Mouse (Mus musculus): ENCODE measurements around the gene Pde1b. TPM values are rescaled to one million over a fixed set of nuclear protein-coding genes. Genes with fewer than 3 reads are reported as not detected.

The Pde1b gene
- polyA plus RNA-seq, 1 experiment from 2014 or later: 27.2 TPM

DNA sequence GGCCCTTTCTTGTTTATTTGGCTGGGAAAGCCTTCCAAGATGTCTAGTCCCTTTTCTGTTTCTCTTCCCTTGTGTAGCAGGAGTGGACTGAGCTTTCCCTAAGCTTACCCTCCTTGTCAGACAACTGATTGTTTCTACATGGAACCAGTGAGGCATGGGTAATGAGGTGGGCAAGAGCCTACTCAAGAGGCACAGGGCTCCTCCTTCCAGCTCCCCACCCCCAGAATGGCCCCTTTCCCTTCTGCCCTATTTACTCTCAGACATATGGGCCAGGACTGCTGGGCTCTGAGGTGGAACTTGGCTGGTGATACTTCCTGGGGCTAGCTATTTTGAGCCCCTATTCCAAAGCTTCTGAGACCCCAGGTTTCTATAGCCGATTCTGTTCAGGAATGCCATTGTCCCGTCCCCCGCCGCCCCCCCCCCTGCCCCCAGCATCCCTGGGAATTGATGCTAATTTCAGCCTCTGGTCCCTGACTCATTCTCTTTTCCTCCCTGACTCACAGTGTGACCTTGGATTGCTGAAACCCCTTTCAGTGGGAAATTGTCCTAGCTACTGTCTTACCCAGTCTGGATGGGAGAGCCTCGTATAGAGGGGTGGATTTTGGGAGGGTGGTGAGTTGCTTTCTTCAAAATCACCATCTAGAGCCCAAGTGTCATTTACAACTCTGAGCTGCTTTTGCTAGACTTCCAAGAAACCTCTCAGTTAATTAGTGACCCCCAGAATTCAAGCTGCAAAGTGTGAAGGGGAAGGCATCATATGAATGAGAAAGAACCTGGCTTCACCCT is 16.0 kb downstream of the Pde1b start:
- peak overlapping the region; percentile 34; the same call in 1 of the 2 replicates for H3K4me2 ChIP-seq (ENCODE audit: low read depth, low read length, severe bottlenecking)
- no peak overlapping the region for H3K4me3 ChIP-seq (ENCODE audit: low read depth, low read length)
- no peaks in the 10 kb centered on the region for H3K27me3 ChIP-seq (ENCODE audit: control insufficient read depth, insufficient read depth, low read length)
- H3K27ac ChIP-seq (ENCODE audit: low read depth, low read length): peak overlapping the region; percentile 85
- 2% methylated on average over 5 of the region's 5 CpGs for WGBS
- peak overlapping the region; percentile 33; the same call in 1 of the 2 replicates for H3K9ac ChIP-seq (ENCODE audit: low read length)
- H3K4me1 ChIP-seq (replicated peaks; ENCODE audit: control insufficient read depth, insufficient read depth, low read length): peaks cover 34% of the 10 kb centered on the region
- no peaks in the 10 kb centered on the region for H3K36me3 ChIP-seq (ENCODE audit: control insufficient read depth, insufficient read depth, low read length)
- DNase-seq (ENCODE audit: low spot score) (peak; percentile 86), ATAC-seq (replicated peaks; ENCODE audit: low FRiP score) (peak; percentile 83)
- H3K9me3 ChIP-seq (ENCODE audit: control insufficient read depth, low read length): no peaks in the 10 kb centered on the region

GRCm38 (mm10) chr15:103519386-103520378 is 16.8 kb downstream of the Pde1b start:
- ATAC-seq (replicated peaks; ENCODE audit: low FRiP score) (peak; percentile 74), DNase-seq (ENCODE audit: low spot score) (no peak)
- no peaks in the 10 kb centered on the region for H3K9me3 ChIP-seq (ENCODE audit: control insufficient read depth, low read length)
- peaks cover 32% of the 10 kb centered on the region for H3K4me1 ChIP-seq (replicated peaks; ENCODE audit: control insufficient read depth, insufficient read depth, low read length)
- no peaks in the 10 kb centered on the region for H3K27me3 ChIP-seq (ENCODE audit: control insufficient read depth, insufficient read depth, low read length)
- peak overlapping the region; percentile 85 for H3K27ac ChIP-seq (ENCODE audit: low read depth, low read length)
- no peaks in the 10 kb centered on the region for H3K36me3 ChIP-seq (ENCODE audit: control insufficient read depth, insufficient read depth, low read length)
- peak overlapping the region; percentile 34; the same call in 1 of the 2 replicates for H3K4me2 ChIP-seq (ENCODE audit: low read depth, low read length, severe bottlenecking)
- 9% methylated on average over 4 of the region's 4 CpGs for WGBS
- H3K9ac ChIP-seq (ENCODE audit: low read length): peak overlapping the region; percentile 33; the same call in 1 of the 2 replicates
- H3K4me3 ChIP-seq (ENCODE audit: low read depth, low read length): no peak overlapping the region

GRCm38 (mm10) chr15:103522458-103523099 is 19.7 kb downstream of the Pde1b start:
- H3K9me3 ChIP-seq (ENCODE audit: control insufficient read depth, low read length): no peaks in the 10 kb centered on the region
- no peaks in the 10 kb centered on the region; the same call in 1 of the 2 replicates for H3K36me3 ChIP-seq (ENCODE audit: control insufficient read depth, insufficient read depth, low read length)
- H3K9ac ChIP-seq (ENCODE audit: low read length): no peak overlapping the region
- WGBS: 81% methylated on average over 3 of the region's 3 CpGs
- no peak overlapping the region for H3K4me3 ChIP-seq (ENCODE audit: low read depth, low read length)
- DNase-seq (ENCODE audit: low spot score): no peak
- ATAC-seq (replicated peaks; ENCODE audit: low FRiP score): no peak
- H3K4me1 ChIP-seq (replicated peaks; ENCODE audit: control insufficient read depth, insufficient read depth, low read length): peaks cover 17% of the 10 kb centered on the region
- H3K27ac ChIP-seq (ENCODE audit: low read depth, low read length): no peak overlapping the region
- no peak overlapping the region for H3K4me2 ChIP-seq (ENCODE audit: low read depth, low read length, severe bottlenecking)
- H3K27me3 ChIP-seq (ENCODE audit: control insufficient read depth, insufficient read depth, low read length): no peaks in the 10 kb centered on the region

GRCm38 (mm10) chr15:103523156-103523555 is 20.3 kb downstream of the Pde1b start:
- DNase-seq (ENCODE audit: low spot score): no peak

GRCm38 (mm10) chr15:103530372-103530771 is 27.5 kb downstream of the Pde1b start:
- Histone ChIP-seq H3K27me3 (ENCODE audit: control insufficient read depth, insufficient read depth, low read length) (no peaks in the 10 kb centered on the region), H3K27ac (ENCODE audit: low read depth, low read length) (no peak overlapping the region), H3K9ac (ENCODE audit: low read length) (no peak overlapping the region), H3K9me3 (ENCODE audit: control insufficient read depth, low read length) (no peaks in the 10 kb centered on the region), H3K4me2 (ENCODE audit: low read depth, low read length, severe bottlenecking) (no peak overlapping the region), H3K4me1 (replicated peaks; ENCODE audit: control insufficient read depth, insufficient read depth, low read length) (peaks cover 5% of the 10 kb centered on the region; the same call in 1 of the 2 replicates), H3K4me3 (ENCODE audit: low read depth, low read length) (no peak overlapping the region), H3K36me3 (ENCODE audit: control insufficient read depth, insufficient read depth, low read length) (no peaks in the 10 kb centered on the region; the same call in 1 of the 2 replicates)
- DNase-seq (ENCODE audit: low spot score) (peak; percentile 79), ATAC-seq (replicated peaks; ENCODE audit: low FRiP score) (peak; percentile 79)
- 6% methylated on average over 5 of the region's 5 CpGs for WGBS

More at GRCm38 (mm10) chr15:103523156-103523555, 20.3 kb downstream of the Pde1b start:
- no peak overlapping the region for H3K27ac ChIP-seq (ENCODE audit: low read depth, low read length)
- H3K9me3 ChIP-seq (ENCODE audit: control insufficient read depth, low read length): no peaks in the 10 kb centered on the region
- no peaks in the 10 kb centered on the region; the same call in 1 of the 2 replicates for H3K36me3 ChIP-seq (ENCODE audit: control insufficient read depth, insufficient read depth, low read length)
- no peaks in the 10 kb centered on the region for H3K27me3 ChIP-seq (ENCODE audit: control insufficient read depth, insufficient read depth, low read length)
- no peak for ATAC-seq (replicated peaks; ENCODE audit: low FRiP score)
- H3K4me2 ChIP-seq (ENCODE audit: low read depth, low read length, severe bottlenecking): no peak overlapping the region
- no peak overlapping the region for H3K9ac ChIP-seq (ENCODE audit: low read length)
- WGBS: 58% methylated on average over 3 of the region's 3 CpGs
- peaks cover 17% of the 10 kb centered on the region for H3K4me1 ChIP-seq (replicated peaks; ENCODE audit: control insufficient read depth, insufficient read depth, low read length)
- H3K4me3 ChIP-seq (ENCODE audit: low read depth, low read length): no peak overlapping the region

DNA sequence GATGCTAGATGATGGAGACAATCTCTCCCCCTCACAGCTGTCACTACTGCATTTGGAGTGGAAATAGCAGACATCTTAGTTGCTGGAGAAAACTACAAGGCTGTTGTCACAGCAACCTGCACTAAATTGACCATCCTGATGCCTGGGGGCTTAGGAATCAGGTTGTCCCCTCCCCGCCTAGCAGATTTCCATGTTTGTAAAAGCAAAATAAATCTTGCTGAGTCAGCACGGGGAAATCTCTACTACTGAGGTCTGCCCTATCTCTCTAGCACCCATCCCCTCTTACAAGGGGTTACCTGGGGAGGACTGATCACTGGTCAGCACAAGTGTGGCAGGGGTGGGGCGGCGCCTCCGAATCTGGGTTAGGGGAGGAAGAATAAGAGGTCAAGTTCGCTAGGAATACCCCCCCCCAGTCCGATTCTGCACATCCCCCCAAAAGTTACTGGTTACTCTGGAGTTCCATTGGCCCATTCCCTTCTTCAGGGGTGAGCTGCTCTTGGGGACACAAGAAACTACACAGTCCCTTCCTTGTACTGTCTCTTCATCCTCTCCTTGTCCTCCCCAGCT is 31.3 kb downstream of the Pde1b start:
- no peak overlapping the region for H3K4me3 ChIP-seq (ENCODE audit: low read depth, low read length)
- WGBS: 91% methylated on average over 7 of the region's 7 CpGs
- H3K36me3 ChIP-seq (ENCODE audit: control insufficient read depth, insufficient read depth, low read length): no peaks in the 10 kb centered on the region
- H3K9me3 ChIP-seq (ENCODE audit: control insufficient read depth, low read length): no peaks in the 10 kb centered on the region
- H3K4me1 ChIP-seq (replicated peaks; ENCODE audit: control insufficient read depth, insufficient read depth, low read length): peaks cover 5% of the 10 kb centered on the region; the same call in 1 of the 2 replicates
- H3K27me3 ChIP-seq (ENCODE audit: control insufficient read depth, insufficient read depth, low read length): no peaks in the 10 kb centered on the region
- no peak for DNase-seq (ENCODE audit: low spot score)
- no peak overlapping the region for H3K27ac ChIP-seq (ENCODE audit: low read depth, low read length)
- H3K4me2 ChIP-seq (ENCODE audit: low read depth, low read length, severe bottlenecking): no peak overlapping the region
- ATAC-seq (replicated peaks; ENCODE audit: low FRiP score): no peak
- H3K9ac ChIP-seq (ENCODE audit: low read length): no peak overlapping the region

GRCm38 (mm10) chr15:103535030-103535429 is 32.2 kb downstream of the Pde1b start:
- 72% methylated on average over 2 of the region's 2 CpGs for WGBS
- Histone ChIP-seq H3K9ac (ENCODE audit: low read length) (no peak overlapping the region), H3K9me3 (ENCODE audit: control insufficient read depth, low read length) (no peaks in the 10 kb centered on the region), H3K27me3 (ENCODE audit: control insufficient read depth, insufficient read depth, low read length) (no peaks in the 10 kb centered on the region), H3K4me1 (replicated peaks; ENCODE audit: control insufficient read depth, insufficient read depth, low read length) (peaks cover 5% of the 10 kb centered on the region; the same call in 1 of the 2 replicates), H3K4me3 (ENCODE audit: low read depth, low read length) (no peak overlapping the region), H3K36me3 (ENCODE audit: control insufficient read depth, insufficient read depth, low read length) (no peaks in the 10 kb centered on the region), H3K4me2 (ENCODE audit: low read depth, low read length, severe bottlenecking) (no peak overlapping the region), H3K27ac (ENCODE audit: low read depth, low read length) (no peak overlapping the region)
- DNase-seq (ENCODE audit: low spot score) (no peak), ATAC-seq (replicated peaks; ENCODE audit: low FRiP score) (no peak)

- H3K4me3 ChIP-seq (ENCODE audit: low read depth, low read length): no peak overlapping the region
- H3K4me2 ChIP-seq (ENCODE audit: low read depth, low read length, severe bottlenecking): no peak overlapping the region
- peaks cover 1% of the 10 kb centered on the region; the same call in 1 of the 2 replicates for H3K4me1 ChIP-seq (replicated peaks; ENCODE audit: control insufficient read depth, insufficient read depth, low read length)
- no peak overlapping the region for H3K9ac ChIP-seq (ENCODE audit: low read length)
- ATAC-seq (replicated peaks; ENCODE audit: low FRiP score) (no peak), DNase-seq (ENCODE audit: low spot score) (no peak)
- 60% methylated on average over 1 of the region's 1 CpGs for WGBS
- no peak overlapping the region for H3K27ac ChIP-seq (ENCODE audit: low read depth, low read length)
- no peaks in the 10 kb centered on the region for H3K9me3 ChIP-seq (ENCODE audit: control insufficient read depth, low read length)
- no peaks in the 10 kb centered on the region for H3K36me3 ChIP-seq (ENCODE audit: control insufficient read depth, insufficient read depth, low read length)
- no peaks in the 10 kb centered on the region for H3K27me3 ChIP-seq (ENCODE audit: control insufficient read depth, insufficient read depth, low read length)
These were observed 33.0 kb downstream of the Pde1b start for GRCm38 (mm10) chr15:103535786-103536185.
